ENCODE assay signal across 24 mouse cellular contexts in the genomic region with DNA sequence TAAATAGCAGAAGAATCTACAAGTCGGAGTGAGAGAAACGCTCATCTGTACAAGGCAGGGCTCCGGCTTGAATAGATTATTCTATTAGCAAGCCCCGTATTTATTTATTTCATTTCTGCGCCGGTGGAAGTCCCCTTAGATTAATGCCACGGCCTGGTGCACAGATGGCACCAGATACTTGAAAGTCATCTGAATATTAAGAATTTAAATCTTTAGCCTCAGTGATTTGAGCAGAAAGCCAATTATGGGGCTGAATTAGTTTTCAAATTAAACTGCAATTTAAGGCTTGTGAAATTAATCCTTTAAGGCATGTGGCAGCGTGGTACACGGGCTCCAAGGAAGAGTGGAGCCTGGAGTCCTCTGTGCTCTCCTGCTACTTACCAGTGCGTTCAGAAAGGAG.
DNase-seq lines count a peak whose midpoint lies in the region; ATAC-seq lines count a peak whose summit lies in the region.
"Had no signal": no experiment of that assay in that cellular context is flagged by ENCODE, and none has a peak within 500 bp of the region (broad histone marks: within the 10 kb centered on the region; RNA-seq: fewer than 3 reads in every experiment).

No protein-coding gene starts in this region.

- H3K27ac ChIP-seq in forebrain, embryonic 12.5 days: 0 out of 2 replicates have a peak overlapping the region, but pooled peaks have one; percentile 65
- H3K27ac ChIP-seq in forebrain, embryonic 16.5 days (ENCODE audit: low read length): no peak overlapping the region
- peak overlapping the region; percentile 81 for H3K27ac ChIP-seq in hindbrain, embryonic 13.5 days
- H3K27ac ChIP-seq in midbrain, embryonic 11.5 days (ENCODE audit: low read depth, low read length): peak overlapping the region; percentile 22; the same call in 1 of the 2 replicates
- H3K27ac ChIP-seq in neural tube, embryonic 12.5 days: 0 out of 2 replicates have a peak overlapping the region, but pooled peaks have one; percentile 15
- H3K27ac ChIP-seq: forebrain, embryonic 15.5 days; limb, embryonic 13.5 days; liver, embryonic 13.5 days; lung, embryonic 15.5 days; macrophage; stomach, postnatal 0 days had no signal

- no peaks in the 10 kb centered on the region for H3K27me3 ChIP-seq in forebrain, embryonic 12.5 days
- H3K27me3 ChIP-seq in forebrain, embryonic 16.5 days (replicated peaks; ENCODE audit: control insufficient read depth, insufficient read depth, low read length): no peaks in the 10 kb centered on the region
- 0 out of 2 replicates have a peak, but pooled peaks cover 3% of the 10 kb centered on the region for H3K27me3 ChIP-seq in hindbrain, embryonic 13.5 days
- H3K27me3 ChIP-seq in midbrain, embryonic 11.5 days (ENCODE audit: control insufficient read depth, insufficient read depth, low read length): no peaks in the 10 kb centered on the region
- no peaks in the 10 kb centered on the region for H3K27me3 ChIP-seq in neural tube, embryonic 12.5 days (replicated peaks)
- H3K27me3 ChIP-seq: forebrain, embryonic 15.5 days; liver, embryonic 13.5 days; lung, embryonic 15.5 days; Patski had no signal

- no peak overlapping the region for H3K4me3 ChIP-seq in forebrain, embryonic 12.5 days (replicated peaks)
- no peak overlapping the region for H3K4me3 ChIP-seq in forebrain, embryonic 16.5 days (replicated peaks; ENCODE audit: low read length)
- H3K4me3 ChIP-seq in hindbrain, embryonic 13.5 days: no peak overlapping the region
- H3K4me3 ChIP-seq in midbrain, embryonic 11.5 days (ENCODE audit: low read depth, low read length): no peak overlapping the region
- no peak overlapping the region for H3K4me3 ChIP-seq in neural tube, embryonic 12.5 days
- H3K4me3 ChIP-seq: forebrain, embryonic 15.5 days; limb, embryonic 13.5 days; liver, embryonic 13.5 days; lung, embryonic 15.5 days had no signal

- H3K4me2 ChIP-seq in forebrain, embryonic 12.5 days: no peak overlapping the region
- H3K4me2 ChIP-seq in forebrain, embryonic 16.5 days (ENCODE audit: low read length): no peak overlapping the region
- no peak overlapping the region for H3K4me2 ChIP-seq in hindbrain, embryonic 13.5 days
- H3K4me2 ChIP-seq in midbrain, embryonic 11.5 days: no peak overlapping the region
- H3K4me2 ChIP-seq in neural tube, embryonic 12.5 days (replicated peaks): no peak overlapping the region
- H3K4me2 ChIP-seq: forebrain, embryonic 15.5 days; heart, embryonic 11.5 days; limb, embryonic 13.5 days; liver, embryonic 13.5 days; lung, embryonic 15.5 days had no signal

- DNase-seq in midbrain, embryonic 11.5 days (ENCODE audit: low spot score, missing footprints): no peak
- DNase-seq in cerebellum, postnatal 25 days: no peak
- no peak for DNase-seq in cerebellum, adult 11-12 months
- no peak for DNase-seq in natural killer cell, adult 2 months (ENCODE audit: low spot score in 2 of 2)
- DNase-seq: adrenal gland, adult 8-10 months; cerebellum, postnatal 36 days; gastrocnemius, postnatal 36 days; heart, postnatal 10 days; kidney, adult 9 months; kidney, postnatal 36 days; liver, embryonic 13.5 days; right cerebral cortex, postnatal 4 days had no signal

- 68% methylated on average over 10 of the region's 10 CpGs for WGBS in forebrain, embryonic 12.5 days
- 47% methylated on average over 10 of the region's 10 CpGs for WGBS in forebrain, embryonic 16.5 days
- WGBS in hindbrain, embryonic 13.5 days: 32% methylated on average over 10 of the region's 10 CpGs
- WGBS in midbrain, embryonic 11.5 days: 72% methylated on average over 10 of the region's 10 CpGs
- WGBS in neural tube, embryonic 12.5 days: 56% methylated on average over 10 of the region's 10 CpGs

- ATAC-seq in forebrain, embryonic 12.5 days (ENCODE audit: low FRiP score): no peak
- no peak for ATAC-seq in forebrain, embryonic 16.5 days
- ATAC-seq in hindbrain, embryonic 13.5 days (ENCODE audit: low FRiP score): 0 out of 2 replicates have a peak, but pooled peaks have one; percentile 44
- no peak for ATAC-seq in midbrain, embryonic 11.5 days (ENCODE audit: low FRiP score)
- no peak for ATAC-seq in neural tube, embryonic 12.5 days (ENCODE audit: low FRiP score, low read depth)
- ATAC-seq: CD4-positive, CD25-positive, alpha-beta regulatory T cell, adult 4 months; forebrain, embryonic 15.5 days; Patski had no signal

- no peaks in the 10 kb centered on the region for H3K9me3 ChIP-seq in forebrain, embryonic 12.5 days
- no peaks in the 10 kb centered on the region for H3K9me3 ChIP-seq in forebrain, embryonic 16.5 days (ENCODE audit: control insufficient read depth, low read length)
- no peaks in the 10 kb centered on the region for H3K9me3 ChIP-seq in hindbrain, embryonic 13.5 days
- H3K9me3 ChIP-seq in midbrain, embryonic 11.5 days (ENCODE audit: control insufficient read depth, low read length): no peaks in the 10 kb centered on the region
- no peaks in the 10 kb centered on the region for H3K9me3 ChIP-seq in neural tube, embryonic 12.5 days
- H3K9me3 ChIP-seq: forebrain, embryonic 15.5 days; limb, embryonic 13.5 days; liver, embryonic 13.5 days; lung, embryonic 15.5 days had no signal

- no peaks in the 10 kb centered on the region; the same call in 1 of the 2 replicates for H3K36me3 ChIP-seq in forebrain, embryonic 12.5 days (replicated peaks)
- H3K36me3 ChIP-seq in forebrain, embryonic 16.5 days (ENCODE audit: control insufficient read depth, insufficient read depth): no peaks in the 10 kb centered on the region
- no peaks in the 10 kb centered on the region for H3K36me3 ChIP-seq in hindbrain, embryonic 13.5 days
- H3K36me3 ChIP-seq in midbrain, embryonic 11.5 days (ENCODE audit: control insufficient read depth, insufficient read depth, low read length): no peaks in the 10 kb centered on the region
- H3K36me3 ChIP-seq in neural tube, embryonic 12.5 days: no peaks in the 10 kb centered on the region
- H3K36me3 ChIP-seq: forebrain, embryonic 15.5 days; limb, embryonic 13.5 days; liver, embryonic 13.5 days; lung, embryonic 15.5 days had no signal

- no peak overlapping the region for H3K9ac ChIP-seq in forebrain, embryonic 12.5 days
- H3K9ac ChIP-seq in forebrain, embryonic 16.5 days (replicated peaks; ENCODE audit: low read depth, low read length): no peak overlapping the region
- H3K9ac ChIP-seq in hindbrain, embryonic 13.5 days: no peak overlapping the region
- H3K9ac ChIP-seq in midbrain, embryonic 11.5 days (ENCODE audit: low read length): no peak overlapping the region
- H3K9ac ChIP-seq in neural tube, embryonic 12.5 days: no peak overlapping the region
- H3K9ac ChIP-seq: forebrain, embryonic 15.5 days; limb, embryonic 13.5 days; liver, embryonic 13.5 days; lung, embryonic 15.5 days had no signal

- H3K4me1 ChIP-seq in forebrain, embryonic 12.5 days: peaks cover 61% of the 10 kb centered on the region
- H3K4me1 ChIP-seq in forebrain, embryonic 16.5 days (replicated peaks; ENCODE audit: control insufficient read depth, insufficient read depth, low read length): peaks cover 19% of the 10 kb centered on the region
- H3K4me1 ChIP-seq in hindbrain, embryonic 13.5 days (replicated peaks): peaks cover 86% of the 10 kb centered on the region
- peaks cover 11% of the 10 kb centered on the region for H3K4me1 ChIP-seq in midbrain, embryonic 11.5 days (ENCODE audit: control insufficient read depth, insufficient read depth, low read length)
- peaks cover 69% of the 10 kb centered on the region for H3K4me1 ChIP-seq in neural tube, embryonic 12.5 days
- H3K4me1 ChIP-seq: liver, embryonic 13.5 days; lung, embryonic 15.5 days had no signal
